Mouse (Mus musculus) cortical plate, adult 2 months (tissue): ENCODE data around the gene Cdc25b.

Experiments used
- CTCF ChIP-seq: fragments of 200-500 bp; IDR thresholded peaks from 2 replicates; pipeline ENCODE4 v1.5.1; 2011; ENCODE audit warnings: mild to moderate bottlenecking, control low read depth, low read length; ENCODE audit not compliant: insufficient read depth; ENCODE audit errors: extremely low read depth
- POLR2A ChIP-seq: fragments of 200-500 bp; IDR thresholded peaks from 2 replicates; pipeline ENCODE4 v1.6.1; 2011; ENCODE audit warnings: mild to moderate bottlenecking, low read length, control low read depth; ENCODE audit not compliant: insufficient read depth; ENCODE audit errors: extremely low read depth

- TF ChIP-seq CTCF (no peak), POLR2A (no peak)
Measured at GRCm38 (mm10) chr2:131138296-131138695, 48.5 kb upstream of the Cdc25b start.
